Mouse (Mus musculus): ENCODE measurements at regions not wholly inside any gene's neighbourhood (a gene's known extent, or its start where the extent isn't known, plus 50 kb on each side); places are given as distances from the start of the nearest gene placed in this dataset.

- Histone ChIP-seq H3K4me1 (ENCODE audit: control insufficient read depth, insufficient read depth, low read length) (peaks cover 1% of the 10 kb centered on the region; the same call in 1 of the 2 replicates), H3K4me3 (ENCODE audit: insufficient read depth, low read length) (no peak overlapping the region), H3K27ac (ENCODE audit: insufficient read depth, low read length) (no peak overlapping the region)
- no peak for TF ChIP-seq CTCF (IDR thresholded peaks at IDR 0.05; ENCODE audit: extremely low read depth, insufficient read depth, low read length)
- no peak for TF ChIP-seq POLR2A (IDR thresholded peaks at IDR 0.05; ENCODE audit: extremely low read depth, insufficient read depth, low read length)
Observed at GRCm38 (mm10) chr5:116661851-116662250, 70.2 kb upstream of the Srrm4 start.

GRCm38 (mm10) chr5:116654486-116655420 lies 63.1 kb upstream of the Srrm4 start:
- H3K4me1 ChIP-seq (ENCODE audit: control insufficient read depth, insufficient read depth, low read length) = peaks cover 4% of the 10 kb centered on the region
- no peak for TF ChIP-seq CTCF (IDR thresholded peaks at IDR 0.05; ENCODE audit: extremely low read depth, insufficient read depth, low read length)
- H3K4me3 ChIP-seq (ENCODE audit: insufficient read depth, low read length) = no peak overlapping the region
- H3K27ac ChIP-seq (ENCODE audit: insufficient read depth, low read length) = no peak overlapping the region

Measured in cortical plate, adult 2 months (tissue).